Mouse (Mus musculus): ENCODE results near the gene Cdk6. TPM values are rescaled to one million over a fixed set of nuclear protein-coding genes. Genes with fewer than 3 reads are reported as not detected.

The Cdk6 gene
- polyA plus RNA-seq, 1 experiment from 2014 or later = 14.1 TPM

DNA sequence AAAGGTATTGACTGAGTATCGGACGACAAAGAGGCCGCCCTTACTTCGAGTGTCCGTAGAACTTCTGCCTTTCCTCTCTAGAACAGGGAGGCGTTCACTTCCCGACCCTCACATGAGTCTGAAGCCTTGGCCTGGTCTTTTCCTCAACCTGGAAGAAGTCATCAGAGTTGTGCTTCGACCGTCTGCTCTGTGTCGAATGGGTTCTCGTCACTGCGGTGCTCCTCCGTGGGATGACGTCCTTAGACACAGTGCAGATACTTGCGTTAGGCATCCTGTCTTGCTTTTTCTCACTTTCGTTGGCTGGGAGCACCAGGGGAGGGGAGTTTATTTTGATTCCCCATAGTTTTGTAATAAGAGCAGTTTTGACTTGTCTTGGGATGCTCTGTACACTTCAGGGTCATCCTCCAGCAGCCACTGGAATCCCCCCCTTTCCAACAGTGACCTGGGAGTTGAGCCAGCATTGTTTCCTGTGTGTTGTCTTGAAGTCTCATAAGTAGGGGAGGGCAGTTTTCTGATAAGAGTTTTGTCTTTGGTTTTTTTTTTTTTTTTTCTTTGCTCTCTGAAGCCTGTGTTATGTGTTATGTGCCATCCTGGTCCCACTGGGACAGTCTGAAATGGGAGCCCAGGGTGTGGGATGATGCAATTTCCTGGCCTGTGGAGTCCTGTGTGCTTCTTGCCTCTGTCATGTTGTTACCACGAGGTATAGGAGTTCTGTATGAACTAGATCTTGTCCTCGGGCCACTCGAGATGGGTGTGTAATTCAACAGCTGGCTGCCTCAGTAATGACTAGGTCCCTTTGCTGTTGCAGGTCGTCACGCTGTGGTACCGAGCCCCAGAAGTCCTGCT, 131.2 kb downstream of the Cdk6 start:
- Histone ChIP-seq H3K36me3 (ENCODE audit: control insufficient read depth, insufficient read depth, low read length) (no peaks in the 10 kb centered on the region), H3K9me3 (ENCODE audit: control insufficient read depth, low read length) (no peaks in the 10 kb centered on the region), H3K4me2 (ENCODE audit: low read depth) (no peak overlapping the region), H3K9ac (ENCODE audit: low read length) (no peak overlapping the region), H3K27me3 (ENCODE audit: control insufficient read depth, insufficient read depth, low read length) (no peaks in the 10 kb centered on the region), H3K4me1 (ENCODE audit: control insufficient read depth, insufficient read depth, low read length) (no peaks in the 10 kb centered on the region), H3K27ac (ENCODE audit: low read depth, low read length) (no peak overlapping the region), H3K4me3 (ENCODE audit: low read depth, low read length) (no peak overlapping the region)
- ATAC-seq (ENCODE audit: insufficient read depth, low FRiP score, low TSS enrichment) = no peak
- 90% methylated on average over 22 of the region's 22 CpGs for WGBS
- DNase-seq (ENCODE audit: low spot score) = no peak

DNA sequence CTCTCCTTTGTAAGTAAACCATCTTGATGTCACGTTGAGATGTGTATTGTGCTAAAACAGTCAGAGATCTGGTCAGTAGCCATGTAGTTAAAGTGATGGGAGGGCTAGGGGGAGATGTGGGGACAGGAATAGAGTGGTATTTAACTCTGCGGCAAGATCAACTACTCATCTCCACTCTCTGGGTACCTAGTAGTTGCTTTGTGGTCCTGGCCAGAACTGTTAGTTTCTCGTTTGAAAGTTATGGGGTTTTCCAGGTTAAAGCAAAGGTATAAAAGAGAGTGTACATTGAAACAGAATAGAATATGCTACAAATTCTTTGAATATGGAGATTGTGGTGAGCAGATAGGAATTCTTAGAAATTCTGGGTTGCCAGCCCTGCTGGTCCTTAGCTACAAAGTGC, 136.4 kb downstream of the Cdk6 start:
- Histone ChIP-seq H3K4me1 (ENCODE audit: control insufficient read depth, insufficient read depth, low read length) (no peaks in the 10 kb centered on the region), H3K27me3 (ENCODE audit: control insufficient read depth, insufficient read depth, low read length) (no peaks in the 10 kb centered on the region), H3K9me3 (ENCODE audit: control insufficient read depth, low read length) (no peaks in the 10 kb centered on the region), H3K4me2 (ENCODE audit: low read depth) (no peak overlapping the region), H3K36me3 (ENCODE audit: control insufficient read depth, insufficient read depth, low read length) (no peaks in the 10 kb centered on the region), H3K27ac (ENCODE audit: low read depth, low read length) (no peak overlapping the region), H3K4me3 (ENCODE audit: low read depth, low read length) (no peak overlapping the region), H3K9ac (ENCODE audit: low read length) (no peak overlapping the region)
- no peak for DNase-seq (ENCODE audit: low spot score)
- no peak for ATAC-seq (ENCODE audit: insufficient read depth, low FRiP score, low TSS enrichment)
- WGBS = 78% methylated on average over 3 of the region's 3 CpGs

DNA sequence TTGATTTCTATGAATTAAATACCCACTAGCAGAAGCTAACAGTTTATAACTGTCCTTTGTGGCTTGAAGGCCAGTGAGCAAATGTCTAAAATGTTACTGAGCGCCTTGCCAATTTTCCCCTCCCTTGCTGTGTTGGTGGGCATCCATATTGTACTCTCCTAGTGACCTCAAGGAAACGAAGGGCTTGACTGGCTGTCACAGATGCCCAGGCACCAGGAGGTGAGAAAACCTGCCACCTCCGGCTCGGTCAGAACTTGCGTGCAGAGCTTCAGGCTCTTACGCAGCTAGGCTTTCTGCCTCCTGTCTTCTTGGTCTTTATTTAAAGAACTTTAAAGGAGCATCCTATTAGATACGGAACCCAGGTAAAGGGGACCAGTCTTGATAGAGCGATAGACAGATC, 136.9 kb downstream of the Cdk6 start:
- Histone ChIP-seq H3K4me3 (ENCODE audit: low read depth, low read length) (no peak overlapping the region), H3K27ac (ENCODE audit: low read depth, low read length) (no peak overlapping the region), H3K9me3 (ENCODE audit: control insufficient read depth, low read length) (no peaks in the 10 kb centered on the region), H3K36me3 (ENCODE audit: control insufficient read depth, insufficient read depth, low read length) (no peaks in the 10 kb centered on the region), H3K9ac (ENCODE audit: low read length) (no peak overlapping the region), H3K4me2 (ENCODE audit: low read depth) (no peak overlapping the region), H3K27me3 (ENCODE audit: control insufficient read depth, insufficient read depth, low read length) (no peaks in the 10 kb centered on the region), H3K4me1 (ENCODE audit: control insufficient read depth, insufficient read depth, low read length) (no peaks in the 10 kb centered on the region)
- ATAC-seq (ENCODE audit: insufficient read depth, low FRiP score, low TSS enrichment) = no peak
- no peak for DNase-seq (ENCODE audit: low spot score)
- WGBS = 88% methylated on average over 8 of the region's 8 CpGs

DNA sequence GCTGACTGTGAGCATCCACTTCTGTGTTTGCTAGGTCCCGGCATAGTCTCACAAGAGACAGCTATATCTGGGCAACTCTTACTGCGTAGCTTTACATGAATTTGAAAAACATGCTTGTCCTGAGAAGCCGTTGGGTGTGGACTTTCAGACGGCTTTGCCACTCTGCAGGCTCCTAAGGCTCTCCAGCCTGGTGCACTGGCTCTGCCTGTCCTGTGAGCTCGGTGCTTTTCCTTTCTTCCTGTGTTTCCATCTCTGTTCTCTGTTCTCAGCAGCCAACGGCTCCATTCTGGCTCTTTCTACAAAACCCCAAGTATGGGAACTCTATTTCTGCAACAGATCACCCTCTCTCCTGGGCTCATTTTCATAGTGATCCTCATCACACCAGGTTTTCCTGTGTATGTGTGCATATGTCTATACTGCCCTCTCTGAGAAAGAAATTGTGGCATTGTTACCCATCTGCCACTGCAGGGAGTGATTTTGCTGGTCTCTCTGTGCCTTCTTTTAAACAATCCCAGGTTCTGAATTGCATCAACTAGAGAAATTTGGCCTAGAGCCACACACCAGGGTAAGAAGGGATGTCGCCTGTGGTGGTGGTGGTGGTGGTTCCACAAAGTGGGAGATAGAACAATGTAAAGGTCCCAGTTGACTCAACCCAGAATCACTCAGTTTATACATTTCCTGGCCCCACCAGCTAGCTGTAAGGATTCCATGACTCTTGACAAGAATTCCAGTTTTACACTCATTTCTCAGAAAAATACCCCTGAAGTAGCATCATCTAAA, 137.9 kb downstream of the Cdk6 start:
- ATAC-seq (ENCODE audit: insufficient read depth, low FRiP score, low TSS enrichment) (no peak), DNase-seq (ENCODE audit: low spot score) (no peak)
- Histone ChIP-seq H3K4me1 (ENCODE audit: control insufficient read depth, insufficient read depth, low read length) (no peaks in the 10 kb centered on the region), H3K4me2 (ENCODE audit: low read depth) (no peak overlapping the region), H3K4me3 (ENCODE audit: low read depth, low read length) (no peak overlapping the region), H3K9me3 (ENCODE audit: control insufficient read depth, low read length) (no peaks in the 10 kb centered on the region), H3K9ac (ENCODE audit: low read length) (no peak overlapping the region), H3K27ac (ENCODE audit: low read depth, low read length) (no peak overlapping the region), H3K36me3 (ENCODE audit: control insufficient read depth, insufficient read depth, low read length) (no peaks in the 10 kb centered on the region), H3K27me3 (ENCODE audit: control insufficient read depth, insufficient read depth, low read length) (no peaks in the 10 kb centered on the region)
- WGBS = 95% methylated on average over 7 of the region's 7 CpGs

DNA sequence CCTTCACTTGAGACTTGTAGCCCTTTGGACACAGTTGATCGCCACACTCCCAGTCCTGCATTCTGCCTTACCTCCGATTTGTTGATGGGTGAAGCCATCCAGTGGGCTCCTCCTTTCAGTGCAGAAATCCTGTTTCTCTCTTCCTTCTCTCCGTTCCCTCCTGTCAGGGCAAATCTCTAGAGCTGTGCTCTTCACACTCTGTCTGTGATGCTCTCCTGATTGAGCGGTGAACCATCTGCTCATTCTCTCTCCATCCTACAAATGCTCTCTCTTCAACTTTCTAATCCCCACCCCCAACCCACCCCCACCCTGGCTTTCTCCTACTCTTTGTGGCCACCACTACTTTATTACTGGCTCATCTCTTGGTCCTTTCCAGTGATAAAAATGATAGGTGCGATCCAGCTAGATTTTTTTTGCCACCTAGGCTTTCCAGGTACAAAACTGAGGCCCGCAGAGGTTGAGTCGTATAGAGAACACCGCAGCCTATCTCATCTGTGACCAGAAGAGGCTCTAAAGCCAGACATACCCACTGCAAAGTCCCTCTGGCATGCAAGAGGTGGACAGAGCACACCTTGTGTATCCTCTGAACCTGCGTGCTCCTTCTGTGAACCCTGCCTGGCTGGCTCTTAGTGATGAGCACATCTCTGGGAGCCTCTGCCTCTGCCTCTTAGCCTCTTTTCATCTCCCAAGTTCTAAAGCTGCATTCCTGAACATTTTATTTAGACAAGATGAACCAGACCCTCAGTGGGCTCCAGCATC, 139.5 kb downstream of the Cdk6 start:
- no peak overlapping the region for H3K9ac ChIP-seq (ENCODE audit: low read length)
- H3K9me3 ChIP-seq (ENCODE audit: control insufficient read depth, low read length) = no peaks in the 10 kb centered on the region
- ATAC-seq (ENCODE audit: insufficient read depth, low FRiP score, low TSS enrichment) (no peak), DNase-seq (ENCODE audit: low spot score) (no peak)
- H3K27me3 ChIP-seq (ENCODE audit: control insufficient read depth, insufficient read depth, low read length) = no peaks in the 10 kb centered on the region
- H3K4me3 ChIP-seq (ENCODE audit: low read depth, low read length) = no peak overlapping the region
- H3K27ac ChIP-seq (ENCODE audit: low read depth, low read length) = no peak overlapping the region
- 91% methylated on average over 9 of the region's 9 CpGs for WGBS
- no peaks in the 10 kb centered on the region for H3K4me1 ChIP-seq (ENCODE audit: control insufficient read depth, insufficient read depth, low read length)
- H3K36me3 ChIP-seq (ENCODE audit: control insufficient read depth, insufficient read depth, low read length) = no peaks in the 10 kb centered on the region
- H3K4me2 ChIP-seq (ENCODE audit: low read depth) = no peak overlapping the region

DNA sequence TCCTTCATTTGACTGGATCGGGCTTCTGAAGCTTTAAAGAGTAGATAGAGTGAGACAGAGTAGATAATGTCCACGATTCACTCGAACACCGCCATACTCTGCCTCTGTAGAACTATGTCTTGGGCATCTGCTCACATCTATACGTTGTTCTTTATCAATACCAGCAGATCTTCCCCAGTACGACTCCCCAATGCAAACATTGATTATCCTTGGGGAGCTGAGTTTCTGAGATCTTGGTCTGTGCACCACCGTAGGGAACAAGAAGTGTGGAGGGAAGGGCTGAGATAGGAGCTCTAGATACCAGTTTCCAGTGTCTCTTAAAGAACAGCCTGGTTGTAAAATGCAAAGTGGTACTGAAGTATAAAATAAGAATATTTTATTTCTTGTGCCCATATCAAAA, 141.2 kb downstream of the Cdk6 start:
- H3K4me3 ChIP-seq (ENCODE audit: low read depth, low read length) = no peak overlapping the region
- no peak overlapping the region for H3K27ac ChIP-seq (ENCODE audit: low read depth, low read length)
- H3K4me2 ChIP-seq (ENCODE audit: low read depth) = no peak overlapping the region
- H3K9me3 ChIP-seq (ENCODE audit: control insufficient read depth, low read length) = no peaks in the 10 kb centered on the region
- H3K4me1 ChIP-seq (ENCODE audit: control insufficient read depth, insufficient read depth, low read length) = no peaks in the 10 kb centered on the region
- H3K27me3 ChIP-seq (ENCODE audit: control insufficient read depth, insufficient read depth, low read length) = no peaks in the 10 kb centered on the region
- WGBS = 90% methylated on average over 7 of the region's 7 CpGs
- no peaks in the 10 kb centered on the region for H3K36me3 ChIP-seq (ENCODE audit: control insufficient read depth, insufficient read depth, low read length)
- ATAC-seq (ENCODE audit: insufficient read depth, low FRiP score, low TSS enrichment) (no peak), DNase-seq (ENCODE audit: low spot score) (no peak)
- no peak overlapping the region for H3K9ac ChIP-seq (ENCODE audit: low read length)

DNA sequence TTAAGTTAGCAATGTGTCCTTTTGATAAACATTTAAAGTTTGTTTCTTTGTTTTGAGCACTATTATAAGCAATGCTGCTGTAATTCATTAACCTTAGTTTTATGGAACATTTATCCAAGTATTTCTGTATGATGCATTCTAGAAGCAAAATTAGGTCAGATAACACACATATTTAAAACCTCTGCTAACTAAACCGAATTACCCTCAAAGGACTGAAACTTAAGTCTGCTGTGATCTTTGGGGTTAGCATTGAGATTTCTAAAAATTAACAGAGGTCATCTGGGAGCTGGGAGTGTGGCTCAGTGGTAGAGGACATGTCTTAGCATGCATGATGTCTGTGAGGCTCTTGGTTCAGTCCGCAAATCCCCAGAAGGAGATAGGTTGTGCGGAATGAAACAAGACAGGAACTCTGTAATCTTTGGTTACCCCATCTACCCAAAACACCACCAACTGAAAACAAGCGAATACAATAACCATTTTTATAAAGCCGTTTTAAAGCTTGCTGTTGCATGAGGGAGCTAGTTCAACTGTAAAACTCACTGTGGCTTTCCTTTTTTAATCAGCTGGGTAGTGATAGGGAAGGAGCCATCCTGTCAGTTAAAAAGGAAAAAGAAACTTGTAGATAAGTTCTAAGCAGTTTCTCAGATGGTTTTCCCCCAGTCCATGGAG, 141.9 kb downstream of the Cdk6 start:
- 95% methylated on average over 5 of the region's 5 CpGs for WGBS
- Histone ChIP-seq H3K27me3 (ENCODE audit: control insufficient read depth, insufficient read depth, low read length) (no peaks in the 10 kb centered on the region), H3K27ac (ENCODE audit: low read depth, low read length) (no peak overlapping the region), H3K4me1 (ENCODE audit: control insufficient read depth, insufficient read depth, low read length) (no peaks in the 10 kb centered on the region), H3K4me3 (ENCODE audit: low read depth, low read length) (no peak overlapping the region), H3K36me3 (ENCODE audit: control insufficient read depth, insufficient read depth, low read length) (no peaks in the 10 kb centered on the region), H3K4me2 (ENCODE audit: low read depth) (no peak overlapping the region), H3K9me3 (ENCODE audit: control insufficient read depth, low read length) (no peaks in the 10 kb centered on the region), H3K9ac (ENCODE audit: low read length) (no peak overlapping the region)
- ATAC-seq (ENCODE audit: insufficient read depth, low FRiP score, low TSS enrichment) = no peak
- DNase-seq (ENCODE audit: low spot score) = no peak

DNA sequence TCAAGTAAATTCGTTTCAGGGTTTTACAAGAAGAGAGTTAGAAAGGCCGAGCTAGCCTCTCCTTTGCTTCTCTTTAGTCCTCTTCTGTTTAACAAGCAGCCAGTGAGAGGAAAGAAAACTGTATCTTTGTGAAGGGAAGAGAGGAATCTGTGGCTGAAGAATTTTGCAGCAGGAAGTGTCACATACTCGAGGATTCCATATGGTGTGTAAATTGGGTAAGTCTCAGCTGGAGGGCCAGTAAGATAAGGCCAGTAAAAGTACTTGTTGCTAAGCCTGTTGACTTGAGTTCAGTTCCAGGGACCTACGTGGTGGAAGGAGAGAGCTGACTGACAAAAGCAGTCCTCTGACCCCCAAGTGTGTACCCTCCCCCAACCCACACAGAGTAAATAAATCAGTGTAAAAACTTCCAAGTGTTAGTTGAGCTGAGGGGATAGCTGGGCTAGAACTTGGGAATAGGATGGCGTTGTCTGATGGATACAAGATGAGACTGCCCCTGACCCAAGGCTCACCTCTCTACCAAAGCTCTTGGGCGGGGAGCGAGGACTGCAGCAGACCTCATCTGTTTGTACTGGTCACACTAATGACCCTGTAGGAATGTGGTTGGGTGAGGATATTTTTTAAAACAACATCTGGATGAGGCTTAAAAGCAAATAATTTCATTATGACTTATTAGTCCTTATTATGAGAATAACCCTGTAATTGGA, 145.4 kb downstream of the Cdk6 start:
- no peaks in the 10 kb centered on the region for H3K27me3 ChIP-seq (ENCODE audit: control insufficient read depth, insufficient read depth, low read length)
- no peak overlapping the region for H3K4me2 ChIP-seq (ENCODE audit: low read depth)
- H3K9me3 ChIP-seq (ENCODE audit: control insufficient read depth, low read length) = no peaks in the 10 kb centered on the region
- no peak overlapping the region for H3K27ac ChIP-seq (ENCODE audit: low read depth, low read length)
- WGBS = 66% methylated on average over 7 of the region's 7 CpGs
- no peak overlapping the region for H3K9ac ChIP-seq (ENCODE audit: low read length)
- H3K4me1 ChIP-seq (ENCODE audit: control insufficient read depth, insufficient read depth, low read length) = no peaks in the 10 kb centered on the region
- ATAC-seq (ENCODE audit: insufficient read depth, low FRiP score, low TSS enrichment) = no peak
- H3K4me3 ChIP-seq (ENCODE audit: low read depth, low read length) = no peak overlapping the region
- no peak for DNase-seq (ENCODE audit: low spot score)
- no peaks in the 10 kb centered on the region for H3K36me3 ChIP-seq (ENCODE audit: control insufficient read depth, insufficient read depth, low read length)
